Mouse (Mus musculus): ENCODE measurements around the gene Nr2c2ap.

DNA sequence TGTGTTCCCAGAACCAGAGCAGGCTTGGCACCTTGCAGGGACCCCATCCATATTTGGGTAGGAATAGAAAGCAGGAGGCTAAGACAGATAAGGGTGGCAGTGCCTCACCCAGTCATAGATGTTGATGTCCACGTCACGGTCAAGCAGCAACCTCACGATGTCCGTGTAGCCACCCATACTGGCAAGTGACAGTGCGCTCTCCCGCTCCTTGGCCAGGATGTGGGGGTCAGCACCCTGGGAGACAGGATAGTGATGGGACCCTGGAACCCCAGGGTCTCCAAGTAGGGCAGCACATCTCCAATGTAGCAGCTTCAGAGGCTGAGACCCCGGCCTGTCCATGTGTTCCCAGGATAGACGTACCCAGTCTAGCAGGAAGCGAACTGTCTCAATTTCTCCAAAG is 3.8 kb downstream of the Nr2c2ap start:
- no peak for TF ChIP-seq POLR2A (IDR thresholded peaks at IDR 0.05; ENCODE audit: borderline replicate concordance, low read depth, low read length)
- no peak for TF ChIP-seq CTCF (IDR thresholded peaks at IDR 0.05; ENCODE audit: low read depth, low read length)
